Mouse (Mus musculus) megakaryocyte, embryonic 14.5 days (primary cell): Measurements from ENCODE around the gene Ola1.

Source experiments
- FLI1 ChIP-seq: IDR thresholded peaks from 2 replicates; pipeline ENCODE4 v1.6.1; 2012; ENCODE audit warnings: low read length, inconsistent platforms, mixed read lengths
- GATA1 ChIP-seq: IDR thresholded peaks from 3 replicates; pipeline ENCODE4 v1.6.1; 2012; ENCODE audit warnings: mixed read lengths, low read length, inconsistent platforms, borderline replicate concordance

- TF ChIP-seq GATA1, result no peak
- no peak for TF ChIP-seq FLI1
Measured at GRCm38 (mm10) chr2:73059550-73060258, 159.0 kb downstream of the Ola1 start.
